Mouse (Mus musculus): ENCODE measurements around the gene Srcin1. TPM values are rescaled to one million over a fixed set of nuclear protein-coding genes. Genes with fewer than 3 reads are reported as not detected.

The Srcin1 gene
- polyA plus RNA-seq, 1 experiment from 2014 or later = 0.83 TPM

GRCm38 (mm10) chr11:97566551-97566950 lies 9.4 kb downstream of the Srcin1 start:
- no peak for ATAC-seq (replicated peaks; ENCODE audit: low FRiP score)
- Histone ChIP-seq H3K36me3 (no peaks in the 10 kb centered on the region), H3K9me3 (replicated peaks) (no peaks in the 10 kb centered on the region), H3K4me3 (replicated peaks) (no peak overlapping the region), H3K9ac (no peak overlapping the region), H3K27ac (no peak overlapping the region), H3K4me1 (peaks cover 54% of the 10 kb centered on the region), H3K27me3 (peaks cover 93% of the 10 kb centered on the region), H3K4me2 (peak overlapping the region; percentile 18; the same call in 1 of the 2 replicates)
- WGBS = 3% methylated on average over 13 of the region's 13 CpGs

GRCm38 (mm10) chr11:97563730-97564129 lies 12.3 kb downstream of the Srcin1 start:
- H3K27ac ChIP-seq = no peak overlapping the region
- H3K27me3 ChIP-seq = peaks cover 90% of the 10 kb centered on the region
- H3K4me3 ChIP-seq (replicated peaks) = no peak overlapping the region
- no peaks in the 10 kb centered on the region for H3K9me3 ChIP-seq (replicated peaks)
- ATAC-seq (replicated peaks; ENCODE audit: low FRiP score) = no peak
- H3K4me1 ChIP-seq = peaks cover 63% of the 10 kb centered on the region
- no peak overlapping the region for H3K9ac ChIP-seq
- no peaks in the 10 kb centered on the region for H3K36me3 ChIP-seq
- H3K4me2 ChIP-seq = no peak overlapping the region
- WGBS = 33% methylated on average over 14 of the region's 14 CpGs

GRCm38 (mm10) chr11:97562536-97562935 lies 13.4 kb downstream of the Srcin1 start:
- Histone ChIP-seq H3K9ac (no peak overlapping the region), H3K4me2 (no peak overlapping the region), H3K27ac (no peak overlapping the region), H3K27me3 (peaks cover 79% of the 10 kb centered on the region), H3K4me1 (peaks cover 69% of the 10 kb centered on the region), H3K36me3 (no peaks in the 10 kb centered on the region), H3K4me3 (replicated peaks) (no peak overlapping the region), H3K9me3 (replicated peaks) (no peaks in the 10 kb centered on the region)
- WGBS = 33% methylated on average over 3 of the region's 3 CpGs
- ATAC-seq (replicated peaks; ENCODE audit: low FRiP score) = no peak

- no peak overlapping the region for H3K9ac ChIP-seq
- H3K4me3 ChIP-seq (replicated peaks) = no peak overlapping the region
- H3K4me2 ChIP-seq = no peak overlapping the region
- no peak for ATAC-seq (replicated peaks; ENCODE audit: low FRiP score)
- 39% methylated on average over 17 of the region's 17 CpGs for WGBS
- no peak overlapping the region for H3K27ac ChIP-seq
- peaks cover 70% of the 10 kb centered on the region for H3K4me1 ChIP-seq
- no peaks in the 10 kb centered on the region for H3K36me3 ChIP-seq
- H3K27me3 ChIP-seq = peaks cover 68% of the 10 kb centered on the region
- no peaks in the 10 kb centered on the region for H3K9me3 ChIP-seq (replicated peaks)
Measured at GRCm38 (mm10) chr11:97560210-97560963, 15.6 kb downstream of the Srcin1 start.

- Histone ChIP-seq H3K4me2 (no peak overlapping the region), H3K4me1 (peaks cover 67% of the 10 kb centered on the region), H3K27ac (no peak overlapping the region), H3K9ac (no peak overlapping the region), H3K4me3 (replicated peaks) (no peak overlapping the region), H3K27me3 (peaks cover 63% of the 10 kb centered on the region), H3K36me3 (no peaks in the 10 kb centered on the region), H3K9me3 (replicated peaks) (no peaks in the 10 kb centered on the region)
- WGBS = 46% methylated on average over 4 of the region's 4 CpGs
- ATAC-seq (replicated peaks; ENCODE audit: low FRiP score) = no peak
Measured at GRCm38 (mm10) chr11:97559549-97559948, 16.4 kb downstream of the Srcin1 start.

- H3K9me3 ChIP-seq (replicated peaks) = no peaks in the 10 kb centered on the region
- no peak overlapping the region for H3K4me3 ChIP-seq (replicated peaks)
- WGBS = 57% methylated on average over 4 of the region's 4 CpGs
- ATAC-seq (replicated peaks; ENCODE audit: low FRiP score) = 0 out of 2 replicates have a peak, but pooled peaks have one; percentile 22
- no peak overlapping the region for H3K27ac ChIP-seq
- no peaks in the 10 kb centered on the region for H3K36me3 ChIP-seq
- H3K4me1 ChIP-seq = peaks cover 57% of the 10 kb centered on the region
- no peak overlapping the region for H3K4me2 ChIP-seq
- no peak overlapping the region for H3K9ac ChIP-seq
- H3K27me3 ChIP-seq = peaks cover 61% of the 10 kb centered on the region
Measured at GRCm38 (mm10) chr11:97557885-97558284, 18.1 kb downstream of the Srcin1 start.

- Histone ChIP-seq H3K4me1 (peaks cover 64% of the 10 kb centered on the region), H3K9me3 (replicated peaks) (no peaks in the 10 kb centered on the region), H3K9ac (no peak overlapping the region), H3K27ac (no peak overlapping the region), H3K36me3 (no peaks in the 10 kb centered on the region), H3K4me3 (replicated peaks) (no peak overlapping the region), H3K4me2 (no peak overlapping the region), H3K27me3 (peaks cover 63% of the 10 kb centered on the region)
- no peak for ATAC-seq (replicated peaks; ENCODE audit: low FRiP score)
- 27% methylated on average over 7 of the region's 7 CpGs for WGBS
Measured at GRCm38 (mm10) chr11:97556569-97557408, 19.2 kb downstream of the Srcin1 start.

- H3K27ac ChIP-seq = no peak overlapping the region
- no peaks in the 10 kb centered on the region for H3K36me3 ChIP-seq
- H3K27me3 ChIP-seq = peaks cover 63% of the 10 kb centered on the region
- H3K4me2 ChIP-seq = no peak overlapping the region
- no peak overlapping the region for H3K9ac ChIP-seq
- 55% methylated on average over 6 of the region's 6 CpGs for WGBS
- ATAC-seq (replicated peaks; ENCODE audit: low FRiP score) = no peak
- peaks cover 59% of the 10 kb centered on the region for H3K4me1 ChIP-seq
- H3K4me3 ChIP-seq (replicated peaks) = no peak overlapping the region
- H3K9me3 ChIP-seq (replicated peaks) = no peaks in the 10 kb centered on the region
Measured at GRCm38 (mm10) chr11:97555144-97555543, 20.8 kb downstream of the Srcin1 start.

- H3K27ac ChIP-seq = no peak overlapping the region
- H3K4me3 ChIP-seq (replicated peaks) = no peak overlapping the region
- no peaks in the 10 kb centered on the region for H3K9me3 ChIP-seq (replicated peaks)
- H3K4me1 ChIP-seq = peaks cover 32% of the 10 kb centered on the region
- H3K4me2 ChIP-seq = no peak overlapping the region
- ATAC-seq (replicated peaks; ENCODE audit: low FRiP score) = no peak
- H3K27me3 ChIP-seq = peaks cover 82% of the 10 kb centered on the region
- H3K36me3 ChIP-seq = no peaks in the 10 kb centered on the region
- H3K9ac ChIP-seq = no peak overlapping the region
- 20% methylated on average over 8 of the region's 8 CpGs for WGBS
Measured at GRCm38 (mm10) chr11:97552151-97552550, 23.8 kb downstream of the Srcin1 start.

- WGBS = 51% methylated on average over 8 of the region's 8 CpGs
Measured at GRCm38 (mm10) chr11:97548757-97549156, 27.2 kb downstream of the Srcin1 start.

GRCm38 (mm10) chr11:97547957-97548706 lies 27.9 kb downstream of the Srcin1 start:
- Histone ChIP-seq H3K4me2 (no peak overlapping the region), H3K4me1 (peaks cover 37% of the 10 kb centered on the region), H3K36me3 (no peaks in the 10 kb centered on the region), H3K9ac (no peak overlapping the region), H3K4me3 (replicated peaks) (no peak overlapping the region), H3K9me3 (replicated peaks) (no peaks in the 10 kb centered on the region), H3K27ac (no peak overlapping the region), H3K27me3 (peaks cover 95% of the 10 kb centered on the region)
- WGBS = 72% methylated on average over 12 of the region's 12 CpGs
- no peak for ATAC-seq (replicated peaks; ENCODE audit: low FRiP score)

More at GRCm38 (mm10) chr11:97548757-97549156, 27.2 kb downstream of the Srcin1 start:
- no peak for ATAC-seq (replicated peaks; ENCODE audit: low FRiP score)
- no peaks in the 10 kb centered on the region for H3K9me3 ChIP-seq (replicated peaks)
- H3K27me3 ChIP-seq = peaks cover 94% of the 10 kb centered on the region
- H3K4me2 ChIP-seq = no peak overlapping the region
- no peak overlapping the region for H3K27ac ChIP-seq
- H3K4me1 ChIP-seq = peaks cover 33% of the 10 kb centered on the region
- no peak overlapping the region for H3K9ac ChIP-seq
- no peak overlapping the region for H3K4me3 ChIP-seq (replicated peaks)
- no peaks in the 10 kb centered on the region for H3K36me3 ChIP-seq
